Mouse (Mus musculus) gonadal fat pad, adult 2 months (tissue): ENCODE results near the gene Fkbp8. TPM values are rescaled to one million over a fixed set of nuclear protein-coding genes. Genes with fewer than 3 reads are reported as not detected.

Experiments
- DNase-seq: peaks from one replicate; pipeline ENCODE4 v3.0.0-alpha.2; 2012; ENCODE audit warnings: low read depth
- polyA plus RNA-seq: library from polyadenylated mRNA; depleted of rRNA; stranded (reverse); fragments of >200 nt; gene quantifications from 2 replicates; pipeline ENCODE4 v1.2.3, GENCODE M21; 2012

Fkbp8 gene
- polyA plus RNA-seq, 1 experiment = 446 TPM

DNA sequence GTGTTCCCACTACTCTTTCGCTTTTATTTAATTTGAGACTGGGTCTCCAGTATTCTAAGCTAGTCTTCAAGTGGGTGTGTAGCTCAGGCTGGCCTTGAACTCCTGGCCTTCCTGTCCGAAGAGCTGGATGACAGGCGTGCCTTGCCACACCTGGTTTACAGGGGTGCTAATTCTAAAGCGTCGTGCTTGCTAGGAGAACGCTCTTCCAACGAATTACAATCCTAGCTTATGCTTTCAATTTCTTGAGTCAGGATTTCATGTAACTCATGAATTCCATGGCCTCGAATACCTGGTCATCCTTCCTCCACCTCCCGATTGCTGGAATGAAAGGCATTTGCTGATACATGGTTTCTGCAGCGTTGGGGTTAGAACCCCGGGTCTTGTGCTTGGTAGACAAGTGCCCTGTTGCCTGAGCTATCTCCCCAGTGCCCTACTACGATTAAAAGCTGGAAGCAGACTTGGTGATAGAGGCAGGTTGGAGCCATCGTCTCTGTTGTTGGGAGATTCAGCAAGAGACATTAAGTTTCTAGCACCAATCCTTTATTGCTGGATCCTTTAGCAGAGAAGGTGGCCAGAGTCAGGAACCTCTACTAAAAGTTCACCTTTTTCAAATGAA lies 766 bp downstream of the Fkbp8 start:
- DNase-seq = no peak

DNA sequence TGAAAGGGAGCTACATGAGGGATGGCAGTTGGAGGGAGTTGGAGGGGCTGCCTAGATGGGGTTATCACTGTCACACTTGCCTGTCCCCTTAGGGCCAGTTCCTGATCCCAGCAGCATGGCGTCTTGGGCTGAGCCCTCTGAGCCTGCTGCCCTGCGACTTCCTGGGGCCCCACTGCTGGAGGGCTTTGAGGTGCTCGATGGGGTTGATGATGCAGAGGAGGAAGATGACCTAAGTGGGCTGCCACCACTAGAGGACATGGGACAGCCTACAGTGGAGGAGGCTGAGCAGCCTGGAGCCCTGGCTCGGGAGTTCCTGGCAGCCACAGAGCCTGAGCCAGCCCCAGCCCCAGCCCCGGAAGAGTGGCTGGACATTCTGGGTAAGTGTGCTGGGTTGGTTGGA lies 1.8 kb downstream of the Fkbp8 start:
- no peak for DNase-seq

DNA sequence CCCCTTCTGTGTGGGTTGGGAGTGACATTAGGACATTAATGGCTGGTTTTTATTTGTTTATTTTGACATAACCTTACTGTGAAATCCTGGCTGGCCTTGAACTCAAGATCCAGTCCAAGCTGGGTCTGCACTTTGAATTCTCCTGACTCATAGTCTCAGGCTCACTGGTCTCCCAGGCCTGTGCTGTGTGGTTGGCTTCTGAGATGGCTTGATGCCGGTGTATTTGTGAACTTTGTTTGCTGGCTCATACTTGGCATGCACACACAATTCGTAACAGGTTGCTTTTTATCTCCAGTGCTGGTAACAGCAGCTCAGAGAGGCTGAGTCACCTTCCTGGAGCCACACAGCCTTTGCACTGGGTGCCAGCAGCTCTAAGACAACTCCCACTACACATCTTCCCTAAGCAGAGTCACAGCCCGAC lies 2.2 kb downstream of the Fkbp8 start:
- DNase-seq = no peak

DNA sequence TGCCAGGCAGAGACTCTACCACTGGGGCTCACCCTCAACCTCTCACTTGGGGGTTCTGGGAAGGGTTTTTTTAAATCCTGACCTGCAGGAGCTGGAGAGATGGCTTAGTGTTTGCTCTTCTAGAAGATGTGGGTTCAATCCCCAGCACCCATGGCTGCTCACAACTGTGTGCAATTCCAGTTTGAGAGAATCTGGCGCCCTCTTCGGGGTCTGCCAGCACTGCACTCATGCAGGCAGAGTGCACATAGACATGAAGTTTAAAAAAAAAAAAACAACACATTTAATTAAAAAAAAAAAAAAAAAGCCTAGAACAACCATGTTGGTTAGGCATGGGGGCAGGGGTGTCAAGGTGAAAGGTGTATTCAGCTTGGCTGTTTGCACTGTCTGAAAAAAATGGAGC lies 2.8 kb downstream of the Fkbp8 start:
- no peak for DNase-seq

DNA sequence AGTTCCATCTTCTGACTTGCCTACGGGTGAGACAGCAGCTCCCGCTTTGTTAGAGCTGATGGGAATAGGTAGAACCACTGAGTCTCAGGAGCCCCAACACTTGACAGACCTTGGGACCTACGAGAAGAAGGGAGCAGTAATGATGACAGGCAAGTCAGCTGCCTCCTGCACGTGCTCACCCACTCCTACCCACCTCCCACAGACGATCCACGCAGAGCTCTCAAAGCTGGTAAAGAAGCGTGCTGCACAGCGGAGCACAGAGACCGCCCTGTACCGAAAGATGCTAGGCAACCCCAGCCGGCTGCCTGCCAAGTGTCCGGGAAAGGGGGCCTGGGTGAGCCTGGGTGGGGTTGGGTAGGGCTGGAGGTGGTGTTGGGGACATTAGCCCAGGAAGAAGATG lies 6.8 kb downstream of the Fkbp8 start:
- no peak for DNase-seq

DNA sequence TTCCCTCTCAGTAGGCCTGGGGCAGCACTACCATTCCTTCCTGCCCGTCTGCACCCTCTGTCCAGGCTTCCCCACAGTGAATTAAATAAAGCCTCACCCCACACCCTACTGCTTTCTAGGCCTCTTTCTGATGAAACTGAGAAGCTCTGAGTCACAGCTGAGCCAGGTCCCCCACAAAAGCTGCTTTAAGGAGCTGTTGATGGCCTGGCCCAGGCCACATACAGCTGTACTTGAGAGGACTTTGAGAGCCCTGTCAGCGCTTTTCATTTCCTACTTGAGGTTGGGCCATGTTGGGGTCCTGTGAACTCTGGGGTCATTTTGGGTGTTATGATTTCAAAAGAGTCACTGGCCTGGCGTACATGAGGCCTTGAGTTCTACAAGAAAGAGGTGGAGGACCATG lies 7.7 kb downstream of the Fkbp8 start:
- no peak for DNase-seq

DNA sequence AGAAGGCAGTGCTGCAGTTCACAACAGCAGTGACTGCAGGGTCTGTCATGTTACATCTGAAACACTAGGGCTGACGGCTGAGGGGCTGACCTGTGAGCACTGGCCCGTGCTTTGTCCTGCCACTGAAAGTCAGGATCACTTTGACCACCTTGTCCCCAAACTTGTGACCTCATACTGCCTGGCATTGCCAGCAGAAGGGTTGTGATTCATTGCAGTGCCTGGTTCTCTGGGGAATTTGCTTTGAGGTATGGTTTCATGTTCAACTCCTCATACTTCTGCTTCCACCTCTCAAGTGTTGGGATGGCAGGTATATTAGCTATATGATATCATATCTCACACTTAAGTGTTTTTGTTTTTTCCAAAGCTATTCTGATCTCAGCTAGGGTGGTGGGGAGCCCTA lies 8.2 kb downstream of the Fkbp8 start:
- no peak for DNase-seq

DNA sequence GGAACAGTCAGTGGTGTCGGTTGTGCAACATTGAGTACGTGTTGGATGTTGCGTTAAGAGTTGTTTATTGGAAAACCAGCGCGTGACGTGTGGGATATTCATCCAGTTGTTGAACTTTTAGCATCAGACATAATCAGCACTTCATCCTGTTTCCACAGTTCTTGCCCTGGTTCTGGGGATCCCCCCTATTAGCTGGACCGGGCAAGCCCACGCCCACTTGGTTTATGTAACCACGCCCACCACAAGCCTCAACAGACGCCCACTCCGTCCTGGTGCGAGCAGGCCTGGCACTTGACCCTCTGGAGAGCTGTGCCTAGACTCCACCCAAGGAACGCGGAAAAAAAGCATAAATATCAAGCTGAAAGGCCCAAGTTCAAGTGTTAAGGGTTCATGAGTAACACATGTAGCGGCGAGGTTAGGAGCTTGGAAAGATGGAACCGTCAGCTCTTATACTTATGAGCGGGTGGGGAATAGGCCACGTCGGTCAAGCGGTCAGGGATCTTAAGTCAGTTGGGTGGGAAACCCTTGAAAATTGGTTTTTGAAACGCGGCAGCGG lies 10.6 kb downstream of the Fkbp8 start:
- no peak for DNase-seq

DNA sequence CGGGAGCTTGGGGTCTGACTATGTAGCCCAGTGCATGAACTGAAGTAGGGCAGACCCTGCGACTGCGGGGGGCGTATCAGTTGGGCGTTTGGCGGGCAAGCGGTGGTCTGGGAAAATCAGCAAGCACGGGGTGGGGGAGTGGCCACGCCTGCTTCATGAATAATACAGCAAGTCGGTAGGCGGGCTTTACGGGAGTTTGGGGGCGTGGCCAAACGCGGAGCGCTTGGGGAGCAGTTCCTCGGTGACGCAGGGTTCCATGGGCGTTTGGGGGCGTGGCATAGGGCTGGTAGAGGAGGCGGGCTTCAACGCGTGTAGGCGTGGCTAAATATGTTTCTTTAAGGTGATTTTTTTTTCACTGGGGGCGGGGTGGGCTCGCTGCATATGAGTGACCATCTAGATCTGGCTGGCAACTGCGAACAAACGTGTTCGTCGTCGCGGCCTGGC lies 11.1 kb downstream of the Fkbp8 start:
- peak; percentile 88 for DNase-seq

DNA sequence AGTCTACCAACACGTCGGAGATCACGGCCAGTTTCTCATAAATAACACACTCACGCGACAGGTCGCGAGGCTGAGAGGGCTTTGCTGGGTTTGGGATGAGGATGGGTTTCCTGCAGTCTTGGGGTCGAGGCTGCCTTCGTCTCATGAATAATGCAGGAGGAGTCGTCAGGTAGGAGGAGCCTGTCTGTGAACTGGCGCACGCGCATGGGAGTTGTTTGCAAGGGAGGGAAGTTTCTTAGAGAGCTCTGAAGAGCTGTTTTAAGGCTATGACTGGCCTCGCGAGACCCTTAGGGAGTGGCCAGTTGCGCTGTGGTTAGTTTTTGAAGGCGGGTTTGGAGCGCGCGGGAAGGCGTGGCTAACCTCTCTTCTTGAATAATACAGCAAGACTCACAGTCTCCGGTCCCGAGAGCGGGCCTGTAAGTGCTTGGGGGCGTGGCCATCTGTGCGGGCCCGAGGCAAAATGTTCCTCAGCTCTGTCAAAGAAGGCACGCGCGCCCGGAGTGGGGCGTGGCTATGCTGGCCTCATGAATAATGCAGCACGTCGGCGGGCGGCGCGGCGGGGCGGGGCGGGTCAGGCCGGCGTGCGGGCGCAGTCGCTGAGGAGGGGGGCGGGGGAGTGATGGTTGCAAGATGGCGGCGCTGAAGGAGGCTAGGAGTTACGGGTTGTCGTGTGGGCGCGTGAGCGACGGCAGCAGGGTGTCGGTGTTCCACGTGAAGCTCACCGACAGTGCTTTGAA lies 11.7 kb downstream of the Fkbp8 start, which contains the start of gene Ell:
Ell (plus strand) TSS at position 381 of the 737 bp plus-strand sequence.
- peak; percentile 96 for DNase-seq

DNA sequence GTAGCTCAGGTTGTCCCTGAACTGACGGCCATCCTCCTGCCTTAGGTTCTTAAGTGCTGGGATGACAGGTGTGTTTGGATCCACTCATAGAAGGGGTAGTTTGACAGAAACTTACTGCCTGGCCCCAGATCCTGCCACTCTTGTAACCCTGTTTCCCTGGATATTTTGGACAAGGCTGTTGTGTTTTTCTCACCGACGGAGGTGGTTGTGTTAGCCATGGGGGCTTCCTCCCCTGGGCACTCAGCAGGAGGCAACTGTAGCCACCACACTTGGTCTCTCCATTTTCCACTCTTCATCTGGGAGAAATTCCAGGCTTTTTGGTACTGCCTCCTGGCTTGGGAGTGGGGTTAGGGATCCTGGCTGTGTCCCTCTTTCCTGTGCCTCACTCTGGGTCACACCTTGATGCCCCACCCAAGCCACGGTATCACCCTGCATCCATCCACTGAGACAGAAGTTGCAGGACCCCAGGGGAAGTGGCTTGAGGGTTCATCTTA lies 12.5 kb downstream of the Fkbp8 start:
- DNase-seq = no peak

DNA sequence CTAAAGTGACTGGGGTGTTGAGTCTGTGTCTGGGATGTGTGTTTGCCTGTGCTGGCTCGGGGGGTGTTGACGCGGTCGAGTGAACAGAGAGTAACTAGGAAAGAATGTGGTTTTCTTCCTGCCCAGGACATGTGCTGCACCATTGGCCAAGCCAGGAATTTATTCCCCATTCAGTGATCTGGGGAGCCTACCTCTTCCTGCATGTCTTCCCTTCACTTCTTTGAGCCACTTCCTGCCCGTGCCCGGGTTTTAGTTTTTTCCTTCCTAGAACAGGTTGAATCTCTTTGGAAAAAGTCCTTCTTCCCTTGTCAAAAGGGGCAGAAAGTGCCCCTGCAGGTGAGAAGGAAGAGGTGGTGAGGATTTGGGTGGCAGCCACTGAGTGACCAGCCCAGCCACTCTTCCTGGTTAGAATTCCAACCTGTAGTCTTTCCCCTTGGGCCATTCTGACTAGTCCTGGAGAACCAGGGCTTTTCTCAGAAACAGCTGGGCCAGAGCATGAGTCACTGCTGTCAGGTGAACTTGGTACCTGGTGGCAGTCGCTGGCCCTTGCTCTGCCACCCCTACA lies 13.1 kb downstream of the Fkbp8 start:
- no peak for DNase-seq

DNA sequence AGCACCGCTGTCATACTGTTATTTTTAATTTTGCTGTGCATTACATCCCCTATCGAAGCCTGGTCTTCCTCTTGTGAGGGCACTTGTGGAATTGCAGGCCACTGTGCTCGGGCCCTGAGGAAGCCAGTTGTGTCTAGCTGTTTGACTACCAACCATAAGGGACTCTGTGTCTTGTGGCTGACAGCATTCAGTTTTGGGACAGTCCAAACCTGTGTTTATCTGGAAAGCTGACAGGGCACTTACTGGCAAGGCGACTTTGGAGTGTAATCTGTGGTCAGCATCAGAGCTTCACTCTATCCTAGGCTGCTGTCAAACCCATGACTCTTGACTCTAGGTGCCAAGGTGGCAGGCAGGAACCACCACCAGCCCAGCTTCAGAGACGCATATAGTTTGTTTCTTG lies 13.6 kb downstream of the Fkbp8 start:
- DNase-seq = no peak

DNA sequence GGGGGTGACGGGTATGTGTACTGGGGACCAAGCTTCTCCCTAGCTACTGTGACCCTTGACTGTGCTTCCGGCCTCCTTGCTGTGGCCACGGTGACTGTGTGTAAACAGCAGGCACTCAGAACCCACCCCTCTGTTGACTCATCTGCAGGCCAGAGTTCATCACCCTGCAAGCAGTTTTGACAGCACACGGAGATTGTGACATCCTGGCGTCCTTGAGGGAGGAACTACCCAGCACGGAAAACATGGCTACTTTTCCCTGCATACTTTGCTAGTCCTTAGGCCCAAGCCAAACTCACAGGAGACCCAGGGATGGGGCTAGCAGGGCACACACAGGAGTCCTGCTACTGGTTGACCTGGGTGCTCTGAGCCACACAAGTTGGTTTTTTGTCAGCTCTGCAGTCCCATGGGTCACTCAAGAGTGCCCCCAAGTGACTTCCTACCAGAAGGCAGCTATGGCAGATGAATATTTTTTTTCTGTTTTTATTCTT lies 16.7 kb downstream of the Fkbp8 start:
- no peak for DNase-seq

DNA sequence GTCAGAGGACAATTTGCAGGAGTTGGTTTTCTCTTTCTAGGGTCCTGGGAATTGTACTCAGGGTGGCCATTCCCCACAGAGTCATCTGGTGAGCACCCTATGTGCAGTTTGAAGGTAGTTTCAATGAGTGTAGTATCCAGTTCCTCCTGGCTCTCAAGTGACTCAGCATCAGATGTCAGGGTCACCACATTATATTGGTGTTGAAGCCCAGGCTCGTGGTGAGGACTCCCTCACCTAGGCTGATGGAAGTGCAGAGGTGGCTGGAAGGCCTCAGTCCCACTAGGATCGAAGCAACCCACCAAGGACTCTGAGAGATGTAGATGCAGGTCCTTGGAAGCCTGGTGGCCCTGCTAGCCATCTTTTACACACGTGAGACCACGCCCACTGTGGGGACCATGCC lies 18.9 kb downstream of the Fkbp8 start:
- no peak for DNase-seq

DNA sequence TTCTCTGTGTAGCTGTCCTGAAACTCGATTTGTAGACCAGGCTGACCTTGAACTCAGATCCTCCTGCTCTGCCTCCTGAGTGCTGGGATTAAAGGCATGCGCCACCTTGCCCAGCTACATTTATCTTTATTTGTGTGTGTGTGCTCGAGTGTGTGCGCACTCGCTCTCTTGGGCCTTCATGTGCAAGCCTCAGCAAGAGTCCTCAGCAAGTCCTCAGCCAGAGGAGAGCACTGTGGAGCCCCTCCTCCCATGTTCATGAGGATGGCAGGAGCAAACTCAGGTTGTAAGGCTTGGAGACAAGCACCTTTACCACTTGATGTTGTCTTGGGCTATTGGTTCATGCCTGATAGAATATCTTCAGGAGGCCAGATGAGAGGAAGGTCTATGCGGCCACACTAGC lies 20.2 kb downstream of the Fkbp8 start:
- no peak for DNase-seq

DNA sequence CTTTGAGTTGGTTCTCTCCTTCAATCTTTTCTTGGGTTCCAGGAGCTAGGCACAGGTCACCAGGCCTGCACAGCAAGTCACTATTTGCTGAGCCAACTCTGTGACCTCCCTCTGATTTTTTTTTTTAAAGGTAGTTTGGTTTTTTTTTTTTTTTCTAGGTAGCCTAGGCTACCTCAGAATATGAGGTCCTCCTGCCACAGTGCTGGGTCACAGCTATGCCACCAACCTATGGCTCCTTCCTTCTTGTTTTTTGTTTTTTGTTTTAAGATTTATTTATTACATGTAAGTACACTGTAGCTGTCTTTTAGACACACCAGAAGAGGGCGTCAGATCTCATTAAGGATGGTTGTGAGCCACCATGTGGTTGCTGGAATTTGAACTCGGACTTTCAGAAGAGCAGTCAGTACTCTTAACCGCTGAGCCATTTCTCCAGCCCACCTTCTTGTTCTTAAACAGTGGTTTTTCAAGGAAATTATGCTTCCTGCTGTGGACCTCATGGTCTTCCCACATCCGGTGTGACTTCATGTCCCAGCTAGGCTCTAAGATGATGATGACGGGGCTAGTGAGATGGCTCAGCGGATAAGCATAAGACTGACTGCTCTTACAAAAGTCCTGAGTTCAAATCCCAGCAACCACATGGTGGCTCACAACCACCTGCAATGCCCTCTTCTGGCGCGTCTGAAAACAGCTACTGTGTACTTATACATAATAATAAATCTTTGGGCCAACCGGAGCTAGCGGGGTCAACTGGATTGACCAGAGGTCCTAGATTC lies 22.1 kb downstream of the Fkbp8 start:
- DNase-seq = no peak

DNA sequence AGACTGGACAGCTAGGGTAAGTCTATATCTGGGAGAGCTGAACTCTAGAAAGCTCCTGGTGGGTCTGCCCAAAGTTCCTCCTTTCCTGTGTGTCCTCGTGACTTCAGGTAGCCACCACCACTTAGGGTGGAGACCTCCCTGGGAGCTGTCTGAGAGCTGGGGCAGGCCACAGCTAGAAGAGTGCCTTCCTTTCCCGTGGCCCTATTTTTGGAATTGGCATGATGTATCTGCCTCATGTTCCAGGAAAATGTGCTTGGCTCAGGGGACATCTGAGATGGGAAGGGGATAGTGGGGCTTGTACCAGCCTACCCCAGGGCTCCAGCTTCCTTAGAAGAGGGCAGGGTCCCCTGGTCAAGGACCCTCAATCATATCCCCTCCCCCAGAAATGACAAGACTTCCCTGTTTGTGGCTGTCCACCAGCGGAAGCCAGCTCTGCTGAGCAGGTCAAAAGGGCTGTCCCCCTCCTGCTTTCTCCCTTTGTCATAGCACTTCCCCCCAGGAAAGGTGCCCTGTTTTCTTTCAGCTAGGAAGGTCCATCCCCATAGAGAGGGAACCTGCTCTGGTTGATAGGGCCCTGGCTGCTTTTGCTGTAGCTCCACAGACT lies 24.1 kb downstream of the Fkbp8 start:
- no peak for DNase-seq

DNA sequence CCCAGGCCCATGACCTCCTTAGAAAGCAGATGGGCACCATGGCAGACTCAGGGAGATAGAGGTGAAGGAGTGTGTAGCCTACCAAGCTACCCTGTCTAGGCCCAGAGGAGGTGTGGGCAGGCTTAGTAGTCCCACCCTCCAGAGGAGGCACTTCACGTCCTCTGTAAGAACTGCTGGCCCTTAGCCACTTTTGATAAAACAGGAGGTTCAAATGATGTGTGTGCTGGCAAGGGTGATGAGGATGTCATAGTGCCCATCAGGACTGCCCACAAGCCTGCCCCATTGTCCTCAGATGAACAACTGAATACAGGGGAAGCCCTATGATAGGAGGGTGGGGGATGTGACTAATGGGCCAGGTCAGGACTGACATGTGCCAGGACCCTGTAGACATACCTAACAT lies 25.3 kb downstream of the Fkbp8 start:
- no peak for DNase-seq

DNA sequence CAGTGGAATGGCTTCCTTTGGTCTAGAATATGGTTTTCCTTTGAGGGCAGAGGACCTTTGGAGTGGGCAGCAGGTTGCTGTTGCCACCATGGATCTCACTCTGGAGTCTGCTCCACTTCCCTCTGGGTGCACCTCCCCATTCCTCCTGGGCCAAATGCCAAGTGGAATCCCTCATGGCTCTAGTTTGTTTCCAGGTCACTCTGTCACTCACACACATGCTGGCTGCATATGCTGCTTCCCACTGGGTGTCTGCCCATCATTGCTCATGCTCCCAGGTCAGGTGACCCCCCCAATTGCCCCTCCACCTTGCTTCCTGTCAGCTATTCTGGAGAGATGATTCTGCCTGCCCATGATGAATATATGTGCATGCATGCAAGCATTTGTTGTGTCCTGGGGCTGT lies 26.2 kb downstream of the Fkbp8 start:
- no peak for DNase-seq

DNA sequence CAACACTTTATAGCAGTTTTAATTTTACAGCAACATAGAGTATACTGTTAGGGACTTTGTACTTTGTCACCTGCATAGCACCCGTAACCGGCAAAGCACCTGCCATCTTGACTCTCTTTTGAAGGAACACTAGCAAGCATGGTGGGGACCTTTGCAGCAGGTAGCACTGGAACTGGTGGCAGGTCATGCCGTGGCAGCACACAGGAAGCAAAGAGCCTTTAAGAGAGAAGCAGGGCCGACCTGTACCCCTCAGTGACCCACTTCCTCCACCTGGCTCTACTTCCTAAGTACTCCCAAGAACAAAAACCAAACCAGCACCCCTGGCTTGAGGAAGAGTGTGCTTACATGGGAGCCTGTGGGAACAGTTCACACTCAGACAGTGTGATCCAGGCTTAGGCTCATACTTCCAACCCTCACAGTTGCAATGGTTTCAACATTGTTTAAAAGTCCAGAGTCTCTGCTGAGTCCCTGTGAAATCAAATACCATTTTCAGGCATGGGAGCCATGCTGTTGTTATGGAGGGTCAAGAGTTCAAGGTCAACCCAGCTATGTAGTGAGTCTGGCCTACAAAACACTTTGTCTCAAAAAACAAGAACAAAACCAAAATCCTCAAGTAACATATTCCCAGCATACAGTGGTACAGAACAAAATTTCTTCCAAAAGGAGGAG lies 27.7 kb downstream of the Fkbp8 start:
- DNase-seq = no peak
